Mouse (Mus musculus) megakaryocyte, embryonic 14.5 days (primary cell): ENCODE results near the gene Arl6.

Source experiments
- FLI1 ChIP-seq: IDR thresholded peaks from 2 replicates; pipeline ENCODE4 v1.6.1; 2012; ENCODE audit warnings: low read length, inconsistent platforms, mixed read lengths
- GATA1 ChIP-seq: IDR thresholded peaks from 3 replicates; pipeline ENCODE4 v1.6.1; 2012; ENCODE audit warnings: mixed read lengths, low read length, inconsistent platforms, borderline replicate concordance

DNA sequence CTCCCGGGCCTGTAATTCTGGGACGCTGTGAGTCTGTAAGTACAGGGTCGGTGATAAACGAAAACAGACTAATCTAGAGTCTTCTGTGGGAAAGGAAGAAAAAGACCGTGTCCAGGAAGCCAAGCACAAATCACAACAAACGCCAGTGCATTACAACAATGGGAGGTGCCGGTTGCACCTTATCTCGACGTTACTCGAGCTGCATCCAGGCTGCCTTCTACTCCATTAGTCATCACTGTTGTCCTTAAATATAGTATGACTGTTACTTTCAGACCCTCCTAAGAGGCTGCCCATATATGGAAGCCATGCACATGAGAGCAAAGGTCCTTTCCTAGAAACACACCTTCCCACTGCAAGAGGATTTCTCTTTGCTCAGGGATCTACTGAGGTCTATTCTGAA, 51.4 kb downstream of the Arl6 start:
- TF ChIP-seq GATA1, result no peak
- no peak for TF ChIP-seq FLI1
